Mouse (Mus musculus) heart, adult 2 months (tissue): ENCODE data around the gene Slc35f5.

Source experiments
- CTCF ChIP-seq: fragments of 200-600 bp; IDR thresholded peaks from 2 replicates; pipeline ENCODE4 v1.8.1; 2022; ENCODE audit warnings: antibody characterized with exemption, mild to moderate bottlenecking, moderate library complexity
- EP300 ChIP-seq: fragments of 200-500 bp; IDR thresholded peaks from 2 replicates; pipeline ENCODE4 v1.6.1; 2011; ENCODE audit warnings: low read depth, low read length, control low read depth; ENCODE audit not compliant: insufficient read depth
- POLR2A ChIP-seq: fragments of 200-500 bp; IDR thresholded peaks from 2 replicates; pipeline ENCODE4 v1.6.1; 2011; ENCODE audit warnings: mild to moderate bottlenecking, low read depth, low read length, control low read depth; ENCODE audit not compliant: insufficient read depth

- TF ChIP-seq POLR2A, result no peak
- TF ChIP-seq CTCF, result no peak
- TF ChIP-seq EP300, result no peak
These were observed 33.8 kb upstream of the Slc35f5 start for GRCm38 (mm10) chr1:125526666-125527004.
